Mouse (Mus musculus) layer of hippocampus, adult 8-10 months (tissue): ENCODE results near the gene Ttc39d. TPM values are rescaled to one million over a fixed set of nuclear protein-coding genes. Genes with fewer than 3 reads are reported as not detected.
"Not testable (repeated sequence)": the region's sequence is repeated elsewhere in the genome, so short reads cannot be mapped to it uniquely, and the experiment has no call there.

Source experiments
- DNase-seq, 2 experiments: peaks; one replicate each; pipeline ENCODE4 v3.0.0; 2022; ENCODE audit warnings: low spot score in 2 of 2
- total RNA-seq, 4 experiments: library from RNA; stranded (reverse); gene quantifications; 2 replicates each; pipeline ENCODE4 v1.2.4; 2022

The Ttc39d gene
- total RNA-seq, 4 experiments from 2014 or later, result 0.21 to 0.43 (median 0.30) TPM

- DNase-seq, result no peak
Observed at GRCm38 (mm10) chr17:80193075-80193474, 14.2 kb upstream of the Ttc39d start.

- DNase-seq, result no peak
Observed at GRCm38 (mm10) chr17:80199160-80199778, 8.0 kb upstream of the Ttc39d start.

GRCm38 (mm10) chr17:80205657-80206056 lies 1.6 kb upstream of the Ttc39d start:
- DNase-seq, result no peak

- DNase-seq, result peak in 1 of 2 experiments; percentile 26
Observed at GRCm38 (mm10) chr17:80206301-80206670, 974 bp upstream of the Ttc39d start.

GRCm38 (mm10) chr17:80213998-80214397 lies 6.7 kb downstream of the Ttc39d start:
- not testable (repeated sequence) for DNase-seq

- no peak for DNase-seq
Observed at GRCm38 (mm10) chr17:80220131-80220530, 12.9 kb downstream of the Ttc39d start.

GRCm38 (mm10) chr17:80221202-80221601 lies 13.9 kb downstream of the Ttc39d start:
- DNase-seq, result no peak

- DNase-seq, result no peak
Observed at GRCm38 (mm10) chr17:80221890-80222628, 14.8 kb downstream of the Ttc39d start.

GRCm38 (mm10) chr17:80223829-80224228 lies 16.6 kb downstream of the Ttc39d start:
- no peak for DNase-seq

GRCm38 (mm10) chr17:80224326-80225116 lies 17.3 kb downstream of the Ttc39d start, which contains the start of gene Gemin6:
Gene Gemin6 (plus strand): TSS chr17:80224441.
- peak; percentile 83 to 84 for DNase-seq

GRCm38 (mm10) chr17:80225142-80225541 lies 17.9 kb downstream of the Ttc39d start:
- DNase-seq, result not testable (repeated sequence)

- DNase-seq, result no peak
Observed at GRCm38 (mm10) chr17:80229396-80229795, 22.1 kb downstream of the Ttc39d start.

GRCm38 (mm10) chr17:80233844-80234243 lies 26.6 kb downstream of the Ttc39d start:
- DNase-seq, result no peak

- no peak for DNase-seq
Observed at GRCm38 (mm10) chr17:80234376-80234775, 27.1 kb downstream of the Ttc39d start.

- DNase-seq, result no peak
Observed at GRCm38 (mm10) chr17:80235477-80235876, 28.2 kb downstream of the Ttc39d start.

- DNase-seq, result no peak
Observed at GRCm38 (mm10) chr17:80236805-80237204, 29.5 kb downstream of the Ttc39d start.

GRCm38 (mm10) chr17:80237475-80237874 lies 30.2 kb downstream of the Ttc39d start:
- DNase-seq, result no peak

- no peak for DNase-seq
Observed at GRCm38 (mm10) chr17:80241594-80241993, 34.3 kb downstream of the Ttc39d start.

- DNase-seq, result no peak
Observed at GRCm38 (mm10) chr17:80243116-80243515, 35.9 kb downstream of the Ttc39d start.

- no peak for DNase-seq
Observed at GRCm38 (mm10) chr17:80252757-80253525, 45.7 kb downstream of the Ttc39d start.

- DNase-seq, result no peak
Observed at GRCm38 (mm10) chr17:80254421-80254820, 47.2 kb downstream of the Ttc39d start.
